Mouse (Mus musculus): Measurements from ENCODE around the gene Ccnb1ip1.

Gene Ccnb1ip1

DNA sequence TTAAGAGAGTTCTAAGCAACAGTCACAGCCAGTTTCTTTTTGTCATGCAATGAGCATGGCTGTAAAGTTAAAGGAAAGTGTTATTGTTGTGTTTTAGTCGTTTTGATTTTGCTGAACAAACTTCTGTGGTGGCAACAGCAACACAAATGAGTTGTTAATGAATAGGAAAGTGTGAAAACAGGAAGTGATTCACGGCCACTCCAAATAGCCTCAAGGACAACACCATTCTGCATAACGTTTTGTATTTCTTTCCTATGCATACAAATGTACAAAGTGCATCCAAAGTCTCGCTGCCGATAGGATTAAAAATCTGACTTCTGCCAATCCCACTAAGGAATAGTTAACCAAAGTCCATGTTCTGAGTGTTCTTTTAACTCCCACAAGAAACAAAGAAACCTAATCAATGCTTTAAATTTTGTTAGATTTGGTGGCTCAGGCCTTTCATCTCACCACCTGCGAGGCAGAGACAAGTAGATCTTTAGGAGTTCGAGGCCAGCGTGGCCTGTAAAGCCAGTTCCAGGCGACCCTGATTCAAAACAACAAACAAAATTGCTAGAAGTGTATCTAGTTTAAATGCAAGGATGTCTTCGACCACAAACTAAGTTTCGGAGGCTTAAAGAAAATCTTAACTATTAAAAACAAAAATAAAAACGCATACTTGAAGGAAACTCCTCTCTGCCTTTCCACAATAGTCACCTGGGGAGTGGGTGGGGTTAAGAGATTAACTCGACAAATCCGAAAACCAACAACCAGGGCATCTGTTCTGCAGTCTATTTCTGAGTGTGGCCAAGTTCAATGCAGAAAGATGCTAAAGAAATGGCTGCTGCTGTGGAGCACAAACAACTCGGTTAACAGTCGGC lies 22.9 kb downstream of the Ccnb1ip1 start:
- DNase-seq (ENCODE audit: low spot score), result no peak

DNA sequence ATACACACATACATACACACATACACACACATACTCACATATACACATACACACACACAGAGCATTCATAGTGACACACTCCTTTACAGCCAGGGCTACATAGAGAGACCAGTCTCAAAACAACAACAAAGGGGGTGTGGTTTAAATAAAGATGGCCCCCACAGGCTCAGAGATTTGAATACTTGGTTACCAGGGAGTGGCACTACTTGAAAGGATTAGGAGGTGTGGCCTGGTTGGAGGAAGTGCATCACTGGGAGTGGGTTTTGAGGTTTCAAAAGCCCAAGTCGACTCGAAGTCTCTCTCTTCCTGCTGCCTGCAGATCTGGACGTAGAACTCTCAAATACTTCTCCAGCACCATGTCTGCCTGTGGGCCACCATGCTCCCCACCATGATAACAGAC lies 25.4 kb downstream of the Ccnb1ip1 start:
- DNase-seq (ENCODE audit: low spot score), result no peak

DNA sequence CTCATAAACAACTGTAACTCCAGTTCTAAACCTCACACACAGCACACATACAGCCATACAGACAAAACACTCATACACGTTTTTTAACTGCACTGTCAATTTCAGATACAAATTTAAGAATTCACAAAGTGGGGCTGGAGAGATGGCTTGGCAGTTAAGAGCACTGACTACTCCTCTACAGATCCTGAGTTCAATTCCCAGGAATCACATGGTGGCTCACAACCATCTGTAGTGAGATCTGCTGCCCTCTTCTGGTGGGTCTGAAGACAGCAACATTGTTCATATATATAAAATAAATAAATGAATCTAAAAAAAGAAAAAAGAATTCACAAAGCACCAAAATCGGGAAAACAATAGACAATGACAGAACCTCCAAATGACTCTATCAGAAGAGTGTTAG lies 36.2 kb downstream of the Ccnb1ip1 start:
- DNase-seq (ENCODE audit: low spot score), result no peak

DNA sequence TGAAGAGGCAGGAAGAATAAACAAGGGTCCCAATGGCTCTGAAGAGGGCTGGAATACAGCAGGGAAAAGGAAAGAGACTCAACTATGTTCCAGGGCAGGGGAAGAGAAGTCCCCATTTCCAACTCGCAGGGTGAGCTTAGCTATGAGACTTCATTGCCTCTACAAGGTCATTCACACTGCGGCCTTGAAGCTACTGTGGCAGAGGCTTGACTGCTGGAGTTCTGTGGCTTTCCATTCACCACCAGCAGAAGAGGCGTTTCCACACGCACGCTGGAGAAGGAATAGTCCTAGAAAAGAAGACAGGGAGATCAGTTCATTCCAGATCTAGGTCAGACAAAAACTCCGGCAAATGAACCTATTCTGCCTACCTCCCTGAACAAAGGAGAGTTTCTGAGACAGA lies 41.8 kb downstream of the Ccnb1ip1 start:
- no peak for DNase-seq (ENCODE audit: low spot score)

DNA sequence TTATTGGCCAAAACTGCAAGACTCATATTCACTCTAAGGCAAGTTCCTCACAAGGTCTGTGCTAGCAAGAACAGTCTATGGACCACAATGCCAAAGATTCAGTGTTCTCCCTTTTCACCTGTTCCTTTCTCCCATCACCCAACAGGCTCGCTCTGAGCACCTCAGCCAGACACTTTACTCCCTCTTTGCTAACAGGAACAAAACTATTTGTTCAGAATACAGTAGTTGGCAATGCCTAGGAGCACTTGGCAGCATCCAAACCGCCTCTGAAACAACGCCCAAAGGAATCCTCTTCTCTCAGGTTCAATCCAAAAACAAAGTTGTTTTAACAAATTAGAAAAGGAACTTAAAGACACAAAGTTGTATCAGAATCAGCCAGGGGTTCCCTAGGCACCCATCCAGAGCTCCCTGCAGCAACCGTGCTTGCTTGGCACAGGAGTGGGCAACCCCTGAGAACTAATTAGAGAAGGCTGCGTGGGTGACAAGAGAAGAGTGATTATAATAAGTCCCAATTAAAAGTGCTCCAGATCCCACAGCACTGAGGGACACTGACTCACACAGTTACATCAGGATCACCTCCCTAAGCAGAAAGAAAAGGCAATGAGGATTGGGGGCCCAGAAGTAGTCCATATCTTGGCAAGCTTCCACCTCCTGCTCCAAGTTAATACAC lies 49.0 kb downstream of the Ccnb1ip1 start:
- DNase-seq (ENCODE audit: low spot score), result no peak

DNA sequence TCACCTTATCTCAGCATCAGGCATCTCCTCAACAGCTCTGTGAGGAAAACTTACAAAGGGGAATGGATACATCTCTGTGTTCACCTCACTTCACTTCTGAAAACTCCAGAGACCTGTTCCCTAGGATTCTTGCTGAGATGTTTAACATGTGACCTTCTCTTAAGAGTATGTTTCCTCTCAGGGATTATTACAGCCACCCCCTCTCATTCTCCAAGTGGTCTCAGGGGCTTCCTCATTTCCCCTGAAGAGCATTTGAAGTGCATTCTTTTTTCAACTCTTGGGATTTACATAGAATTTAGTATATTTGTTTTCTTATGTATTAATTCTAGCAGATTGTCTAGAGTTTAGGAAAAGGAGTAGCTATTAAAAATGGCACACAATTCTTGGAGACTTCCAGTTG lies 62.5 kb downstream of the Ccnb1ip1 start, which contains the start of gene Olfr749:
Gene Olfr749 (minus strand): TSS at position 101 of the 400 bp plus-strand sequence.
- DNase-seq (ENCODE audit: low spot score), result no peak

DNA sequence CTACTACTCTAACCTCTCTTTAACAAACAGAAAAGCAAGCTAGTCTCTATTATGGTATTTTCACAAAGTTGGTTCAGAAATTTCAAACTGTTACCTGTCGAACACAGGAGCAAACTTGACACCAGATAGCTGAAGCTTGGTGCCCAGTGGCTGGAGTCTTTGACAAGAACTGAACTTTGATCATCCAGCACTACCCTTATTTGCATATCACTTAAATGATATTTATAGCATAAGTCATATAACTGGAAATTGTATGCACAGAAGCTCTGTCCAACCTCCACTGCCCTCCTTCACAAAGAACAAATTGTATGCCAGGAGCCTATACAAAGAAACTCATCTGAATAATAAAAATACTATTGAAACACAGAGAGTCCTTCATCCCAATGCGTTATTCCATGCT lies 65.9 kb downstream of the Ccnb1ip1 start:
- DNase-seq (ENCODE audit: low spot score), result no peak

DNA sequence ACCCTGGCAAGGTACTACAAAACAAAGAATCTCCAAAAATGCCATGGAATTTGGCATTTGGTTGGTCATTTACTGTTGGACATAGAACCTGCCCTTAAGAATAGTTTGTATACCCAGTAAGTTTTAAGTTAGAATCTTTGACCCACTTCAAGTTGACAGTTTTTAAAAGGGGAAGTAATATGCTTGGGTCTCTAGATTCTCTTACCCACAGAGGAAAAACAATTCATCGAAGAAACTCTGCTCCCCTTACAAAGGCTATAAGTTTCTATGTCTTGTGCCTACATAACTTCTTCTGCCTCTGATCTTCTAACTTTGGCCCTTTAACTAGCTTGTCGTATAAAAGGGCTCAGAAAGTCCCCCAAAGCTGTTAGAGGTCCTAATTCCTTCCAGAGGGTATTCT lies 67.2 kb downstream of the Ccnb1ip1 start:
- no peak for DNase-seq (ENCODE audit: low spot score)
